Mouse (Mus musculus) right cerebral cortex, adult 18-20 months (tissue): Measurements from ENCODE around the gene Slc22a23.

Source experiments
- DNase-seq: peaks from one replicate; pipeline ENCODE4 v3.0.0; 2022; ENCODE audit warnings: mixed read lengths

The Slc22a23 gene

GRCm38 (mm10) chr13:34266942-34267660 lies 77.9 kb downstream of the Slc22a23 start:
- DNase-seq, result no peak

- no peak for DNase-seq
Observed at GRCm38 (mm10) chr13:34266067-34266466, 78.9 kb downstream of the Slc22a23 start.

DNA sequence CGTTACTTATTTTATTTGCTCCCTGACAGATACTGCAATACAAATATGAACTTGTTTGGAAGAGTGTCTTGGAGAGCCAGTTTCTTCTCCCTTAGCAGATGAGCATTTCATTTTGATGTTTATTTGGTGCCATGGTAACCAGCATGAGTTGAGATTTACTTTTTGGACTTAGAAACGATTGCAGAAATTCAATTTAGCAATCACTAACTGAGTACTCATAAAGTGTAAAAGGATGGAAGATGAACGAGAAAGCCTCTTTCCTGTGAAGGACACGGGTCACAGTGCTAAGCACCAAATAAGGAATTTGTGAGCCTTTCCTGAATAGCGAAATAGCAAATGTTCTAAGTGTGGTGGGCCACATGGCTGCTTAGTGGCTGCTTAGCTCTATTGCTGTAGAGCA lies 79.4 kb downstream of the Slc22a23 start:
- no peak for DNase-seq

GRCm38 (mm10) chr13:34265022-34265565 lies 79.9 kb downstream of the Slc22a23 start:
- no peak for DNase-seq

DNA sequence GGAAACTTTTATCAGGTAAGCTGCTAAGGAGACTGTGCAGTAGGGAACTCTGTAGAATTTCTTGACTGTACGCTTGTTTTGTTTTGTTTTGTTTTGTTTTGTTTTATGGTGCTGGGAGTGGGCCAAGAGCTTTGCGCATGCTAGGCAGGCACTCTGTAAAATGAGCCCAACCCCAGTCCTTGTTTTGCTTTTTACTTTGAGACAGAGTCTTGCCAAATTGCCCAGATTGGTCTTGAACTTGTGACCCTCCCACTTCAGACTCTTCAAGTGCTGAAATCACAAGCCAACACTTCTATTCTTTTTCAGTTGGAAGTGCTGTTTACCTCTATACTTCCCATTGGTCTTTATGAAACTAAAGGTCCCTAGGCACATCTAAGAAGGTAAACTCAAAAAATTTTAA lies 80.5 kb downstream of the Slc22a23 start:
- no peak for DNase-seq

GRCm38 (mm10) chr13:34258765-34259164 lies 86.2 kb downstream of the Slc22a23 start:
- DNase-seq, result no peak

DNA sequence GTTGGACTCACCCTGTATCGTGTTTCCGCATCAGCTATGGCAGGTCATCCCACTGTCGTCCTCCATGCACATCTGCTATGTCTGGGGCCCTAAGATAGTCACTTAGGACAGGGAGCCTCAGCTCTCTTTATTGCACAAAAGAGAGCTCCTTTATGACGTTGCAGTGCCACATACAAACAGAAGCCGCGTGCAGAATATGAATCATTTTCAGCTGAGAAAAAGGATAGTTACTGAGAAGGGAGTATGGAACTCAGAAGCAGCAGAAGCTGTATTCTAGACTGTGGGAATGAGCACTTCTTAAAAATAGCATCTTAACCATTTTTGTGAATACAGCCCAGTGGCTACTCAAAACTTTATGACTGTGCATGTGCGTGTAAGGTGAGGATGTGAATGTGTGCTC lies 87.8 kb downstream of the Slc22a23 start:
- no peak for DNase-seq

GRCm38 (mm10) chr13:34256676-34257075 lies 88.3 kb downstream of the Slc22a23 start:
- no peak for DNase-seq

- DNase-seq, result no peak
Observed at GRCm38 (mm10) chr13:34255297-34255696, 89.7 kb downstream of the Slc22a23 start.

GRCm38 (mm10) chr13:34254691-34255090 lies 90.3 kb downstream of the Slc22a23 start:
- DNase-seq, result no peak

DNA sequence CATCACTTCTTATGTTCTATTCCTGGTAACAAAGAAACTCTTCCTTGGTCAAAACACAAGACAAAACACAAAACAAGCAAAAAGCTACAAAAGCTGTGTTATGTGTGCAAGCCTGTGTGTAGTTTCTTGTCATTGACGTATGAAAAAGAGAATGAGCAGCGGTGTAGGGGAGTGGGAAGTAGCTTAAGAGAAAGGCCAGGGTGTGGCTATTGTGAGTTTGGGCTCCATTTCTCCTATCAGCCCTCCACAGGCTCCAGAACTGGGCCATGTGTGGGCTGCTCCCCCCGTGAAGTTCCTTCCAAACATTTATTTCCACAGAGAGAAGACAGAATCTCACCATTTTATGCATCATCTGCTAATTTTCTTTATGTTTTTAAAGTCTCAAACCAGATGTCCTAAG lies 91.2 kb downstream of the Slc22a23 start:
- no peak for DNase-seq

DNA sequence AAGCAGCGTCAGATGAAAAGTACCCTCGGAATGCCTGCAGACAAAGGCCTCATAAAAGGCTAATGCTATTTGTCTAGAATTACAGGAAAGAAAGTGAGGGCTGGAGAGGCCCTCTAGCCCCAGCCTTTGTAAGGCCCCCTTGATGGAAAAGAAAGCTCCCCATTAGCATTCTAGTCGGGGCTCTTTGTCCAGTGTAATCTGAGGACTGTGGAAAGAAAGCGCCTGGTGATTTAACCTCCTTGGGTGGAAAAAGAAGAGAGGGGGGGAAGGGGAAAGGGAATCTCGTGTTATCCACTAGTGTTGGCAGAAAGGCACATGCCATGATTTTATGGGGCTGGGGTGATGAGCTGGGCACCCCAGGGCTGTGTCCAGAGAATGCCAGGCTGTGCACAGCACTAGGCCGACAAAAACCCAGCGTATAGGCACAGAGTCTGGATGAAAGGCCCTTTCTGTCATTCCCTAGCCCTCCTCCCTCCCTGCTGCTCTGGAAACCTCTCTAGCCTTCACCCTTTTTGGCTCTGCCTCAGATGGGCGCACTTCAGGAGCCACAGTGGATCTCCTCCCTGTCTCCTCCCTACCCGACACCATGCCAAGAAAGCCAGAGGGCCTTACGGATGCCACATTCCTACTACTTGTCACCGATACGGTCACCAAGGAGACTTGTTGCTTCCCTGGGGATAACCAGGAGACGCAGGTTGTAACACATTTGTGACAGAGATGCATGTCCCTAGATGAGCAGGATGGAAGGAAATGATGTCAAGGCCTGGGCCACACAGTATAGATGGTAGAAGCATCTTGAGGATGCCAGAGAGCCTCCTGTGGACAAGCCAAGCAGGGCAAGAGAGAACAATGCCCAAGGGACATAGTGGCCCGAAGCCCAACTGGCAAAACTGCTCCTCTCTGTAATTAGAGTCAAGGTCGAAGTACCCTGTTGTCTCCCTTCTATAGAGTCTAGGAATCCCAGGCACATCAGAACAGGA lies 95.8 kb downstream of the Slc22a23 start:
- DNase-seq, result no peak

DNA sequence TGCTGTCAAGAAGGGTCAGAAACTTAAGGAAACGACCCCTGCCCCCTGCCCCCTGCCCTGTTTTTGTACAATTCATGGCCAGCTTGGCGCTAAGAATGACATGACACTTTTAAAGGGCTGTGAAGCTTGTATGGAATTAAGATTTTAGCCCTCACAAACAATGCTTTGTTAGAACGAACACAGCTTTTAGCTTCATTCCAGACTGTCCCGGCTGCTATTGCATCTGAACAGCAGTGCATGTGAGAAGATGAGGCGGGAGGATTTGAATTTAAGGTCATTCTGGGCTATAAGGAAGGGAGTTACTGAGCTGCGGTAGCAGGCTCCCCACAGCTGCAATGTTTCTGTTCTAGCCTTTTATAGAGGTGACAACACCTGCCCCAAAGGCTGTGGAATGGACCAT lies 96.9 kb downstream of the Slc22a23 start:
- DNase-seq, result no peak

GRCm38 (mm10) chr13:34246821-34247220 lies 98.2 kb downstream of the Slc22a23 start:
- DNase-seq, result no peak

DNA sequence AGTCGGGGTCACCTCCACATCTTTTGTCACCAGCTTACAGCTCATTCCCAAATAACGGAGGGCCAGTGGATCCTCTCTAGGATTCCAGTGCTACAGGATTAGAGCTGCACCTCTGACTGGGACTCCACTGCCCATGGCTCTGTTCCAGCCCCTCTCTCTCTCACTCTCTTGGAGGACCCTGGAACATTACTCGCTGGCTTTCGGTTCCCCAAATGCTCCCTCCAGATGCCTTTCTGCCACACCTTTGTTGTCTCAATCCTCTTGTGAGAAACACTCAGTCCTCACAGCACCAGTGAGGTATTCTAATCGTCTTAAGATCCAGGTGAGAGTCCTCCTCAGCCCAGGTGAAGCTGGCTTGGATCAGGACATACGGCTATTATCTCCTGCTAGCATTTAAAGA lies 99.8 kb downstream of the Slc22a23 start:
- no peak for DNase-seq

- no peak for DNase-seq
Observed at GRCm38 (mm10) chr13:34244186-34244585, 100.8 kb downstream of the Slc22a23 start.

DNA sequence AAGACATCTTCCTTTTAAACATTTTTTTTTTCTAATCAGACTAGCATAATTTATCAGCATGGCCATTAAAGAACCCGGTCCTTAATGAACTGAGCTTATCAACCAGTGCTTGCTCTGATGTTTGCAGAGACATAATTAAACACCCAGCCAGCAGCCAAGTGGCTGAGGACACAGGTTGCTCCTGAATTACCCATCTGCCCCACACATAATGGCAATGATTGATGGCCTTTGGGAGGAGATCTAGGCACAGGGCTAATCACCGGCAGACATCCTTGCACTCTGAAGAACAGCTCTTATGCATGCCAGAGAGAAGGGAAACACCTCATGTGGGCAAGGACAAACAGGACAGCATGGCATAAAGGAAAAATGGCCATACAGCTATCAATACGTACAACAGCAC lies 102.8 kb downstream of the Slc22a23 start:
- DNase-seq, result no peak

DNA sequence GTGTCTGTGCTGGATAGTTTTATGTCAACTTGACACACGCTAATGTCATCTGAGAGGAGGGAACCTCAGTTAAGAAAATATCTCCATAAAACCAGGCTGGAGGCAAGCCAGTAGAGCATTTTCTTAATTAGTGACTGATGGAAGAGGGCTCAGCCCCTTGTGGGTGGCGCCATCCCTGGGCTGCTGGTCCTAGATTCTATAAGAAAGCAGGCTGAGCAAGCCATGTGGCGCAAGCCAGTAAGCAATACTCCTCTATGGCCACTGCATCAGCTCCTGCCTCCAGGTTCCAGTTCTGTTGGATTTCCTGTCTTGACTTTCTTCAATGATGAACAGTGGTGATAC lies 104.9 kb downstream of the Slc22a23 start:
- DNase-seq, result no peak

DNA sequence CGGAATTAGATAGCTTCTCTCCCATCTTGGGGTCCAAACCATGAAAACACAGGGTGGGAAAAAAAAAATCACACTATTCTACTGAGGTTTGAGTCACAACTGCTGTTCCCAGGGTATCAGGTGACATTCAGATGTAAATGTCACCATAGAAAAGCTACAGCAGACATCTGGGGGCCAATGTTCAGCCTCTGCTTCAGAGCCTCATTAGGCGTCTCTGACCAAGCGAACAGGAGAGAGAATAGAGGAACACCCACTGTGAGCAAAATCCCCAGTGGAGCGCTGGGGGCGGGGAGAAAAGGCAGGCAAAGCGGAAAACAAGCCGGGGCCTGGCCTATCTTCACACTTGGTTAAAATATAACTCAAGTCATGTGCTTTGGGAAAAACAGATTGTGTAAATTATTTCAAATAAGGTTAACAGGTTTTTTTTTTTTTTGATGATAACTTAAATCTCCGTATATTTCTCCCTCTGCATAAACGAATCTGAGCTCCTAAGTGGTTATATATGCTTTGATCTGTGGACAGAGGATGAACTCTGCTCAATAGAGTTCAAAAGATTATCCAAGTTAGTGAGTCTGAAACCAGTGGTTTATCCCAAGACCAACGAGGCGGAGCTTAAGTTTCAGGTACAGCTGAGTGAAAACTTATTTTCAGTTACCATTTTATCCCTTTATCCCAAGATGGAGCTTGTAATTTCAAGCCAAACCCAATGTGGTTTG lies 105.5 kb downstream of the Slc22a23 start:
- no peak for DNase-seq

GRCm38 (mm10) chr13:34238646-34239290 lies 106.2 kb downstream of the Slc22a23 start:
- no peak for DNase-seq

- DNase-seq, result no peak
Observed at GRCm38 (mm10) chr13:34235056-34235455, 109.9 kb downstream of the Slc22a23 start.

DNA sequence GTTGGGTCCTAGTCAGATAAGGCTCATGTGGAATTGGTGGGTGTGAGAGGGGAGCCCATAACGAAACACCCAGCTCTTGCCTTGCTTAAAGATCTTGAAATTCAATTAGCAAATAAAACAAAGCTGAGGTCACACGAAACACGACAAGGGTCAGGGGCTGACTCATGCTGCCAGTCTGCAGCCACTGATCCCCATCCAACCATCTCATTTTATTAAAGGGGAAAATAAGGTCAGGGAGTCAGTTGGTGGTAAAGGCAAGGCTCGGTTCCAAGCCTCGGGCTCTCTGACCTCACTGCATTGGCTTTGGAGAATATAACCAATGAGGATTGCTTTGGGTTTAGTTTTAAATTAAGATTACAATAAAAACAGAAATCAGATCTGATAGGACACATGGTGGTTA lies 110.5 kb downstream of the Slc22a23 start:
- no peak for DNase-seq

DNA sequence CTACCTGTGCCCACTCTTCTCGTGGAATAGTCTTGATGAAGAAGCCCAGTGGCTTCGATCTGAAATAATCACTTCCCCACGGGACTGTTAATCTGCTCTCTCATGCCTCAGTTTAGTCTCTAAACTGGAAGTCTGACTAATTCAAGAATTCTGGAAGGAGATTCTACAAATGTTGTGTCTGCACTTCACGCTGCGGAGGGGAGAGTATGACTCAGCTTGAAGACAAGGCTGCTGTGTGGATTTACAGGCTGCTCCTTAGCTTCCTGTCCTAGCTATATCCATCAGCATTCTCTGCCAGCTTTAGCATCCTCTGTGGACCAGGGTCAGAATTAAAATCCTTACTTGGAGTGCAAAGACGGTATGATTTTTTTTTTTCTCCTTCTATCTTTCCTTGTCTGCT lies 112.0 kb downstream of the Slc22a23 start:
- DNase-seq, result peak; percentile 63
